Mouse (Mus musculus) heart, embryonic 11.5 days (tissue): Measurements from ENCODE around the gene Bri3. TPM values are rescaled to one million over a fixed set of nuclear protein-coding genes. Genes with fewer than 3 reads are reported as not detected.

Experiments used
- polyA plus RNA-seq: library from polyadenylated mRNA; unstranded; fragments of >200 nt; fragmentation: Nextera tagmentation; extraction: Ambion mirVana; gene quantifications from 2 replicates; pipeline ENCODE4 v1.2.1, GENCODE M21; 2014

Bri3 gene
- polyA plus RNA-seq, 1 experiment from 2014 or later: 110 TPM

Other genes starting within 250 kb of the Bri3 start
- gene Ccz1, start 229.6 kb upstream of the Bri3 start, polyA plus RNA-seq: 67.2 and 72.1 TPM in 2 replicates
- not detected in 2 replicates for gene Ocm, start 217.8 kb upstream of the Bri3 start, polyA plus RNA-seq
- gene Lmtk2, start 144.0 kb upstream of the Bri3 start, polyA plus RNA-seq: 5.1 and 5.2 TPM in 2 replicates
- 0.63 and 0.79 TPM in 2 replicates for gene Bhlha15, start 54.2 kb upstream of the Bri3 start, polyA plus RNA-seq
- gene Tecpr1, start 20.8 kb upstream of the Bri3 start, polyA plus RNA-seq: 12.1 and 13.2 TPM in 2 replicates
- 7.8 and 8.5 TPM in 2 replicates for gene Baiap2l1, start 113.7 kb downstream of the Bri3 start, polyA plus RNA-seq